Comparison of ENCODE assay signal across 20 mouse cellular contexts in genomic region chr1:186581114-186581513, GRCm38 (mm10).
A peak's percentile ranks its signal among the peaks of the same experiment; 100 is the strongest.
DNase-seq lines count a peak whose midpoint lies in the region; ATAC-seq and TF ChIP-seq lines count a peak whose summit lies in the region.
"Had no signal": no experiment of that assay in that cellular context is flagged by ENCODE, and none has a peak within 500 bp of the region (broad histone marks: within the 10 kb centered on the region; RNA-seq: fewer than 3 reads in every experiment).

No protein-coding gene starts in this region.

- peak overlapping the region; percentile 62 for H3K27ac ChIP-seq in heart, embryonic 12.5 days (ENCODE audit: poor library complexity, severe bottlenecking)
- peak overlapping the region; percentile 85 for H3K27ac ChIP-seq in embryonic fibroblast, embryonic 13.5 days (ENCODE audit: insufficient read depth, low read length)
- peak overlapping the region; percentile 29; the same call in 1 of the 2 replicates for H3K27ac ChIP-seq in lung, postnatal 0 days (ENCODE audit: low read length)
- H3K27ac ChIP-seq: forebrain, embryonic 10.5 days; hindbrain, embryonic 10.5 days; limb, embryonic 12.5 days; liver, embryonic 15.5 days; midbrain, embryonic 13.5 days; neural tube, embryonic 12.5 days had no signal

- no peak for TF ChIP-seq POLR2A in embryonic fibroblast, embryonic 13.5 days (IDR thresholded peaks at IDR 0.05; ENCODE audit: low read depth, low read length)

- WGBS in heart, embryonic 12.5 days = 67% methylated on average over 2 of the region's 2 CpGs
- WGBS in lung, postnatal 0 days = 61% methylated on average over 2 of the region's 2 CpGs

- H3K4me3 ChIP-seq in heart, embryonic 12.5 days = no peak overlapping the region
- no peak overlapping the region for H3K4me3 ChIP-seq in embryonic fibroblast, embryonic 13.5 days (ENCODE audit: insufficient read depth, low read length)
- no peak overlapping the region for H3K4me3 ChIP-seq in lung, postnatal 0 days (ENCODE audit: low read depth, low read length)
- H3K4me3 ChIP-seq: forebrain, embryonic 10.5 days; hindbrain, embryonic 10.5 days; limb, embryonic 12.5 days; liver, embryonic 15.5 days; midbrain, embryonic 13.5 days; neural tube, embryonic 12.5 days had no signal

- H3K4me2 ChIP-seq in heart, embryonic 12.5 days = no peak overlapping the region
- no peak overlapping the region for H3K4me2 ChIP-seq in lung, postnatal 0 days (replicated peaks; ENCODE audit: low read depth, low read length)
- H3K4me2 ChIP-seq: limb, embryonic 12.5 days; liver, embryonic 15.5 days; midbrain, embryonic 13.5 days; neural tube, embryonic 12.5 days had no signal

- TF ChIP-seq EP300 in lung, postnatal 0 days (IDR thresholded peaks at IDR 0.05) = peak; percentile 68

- no peak for DNase-seq in heart, postnatal 25 days (ENCODE audit: low spot score)
- DNase-seq in 3T3-L1 (ENCODE audit: low read depth, low spot score) = peak; percentile 47
- peak; percentile 51 for DNase-seq in lung, postnatal 0 days (ENCODE audit: low spot score)
- DNase-seq in ovary, adult 18-20 months (ENCODE audit: low spot score) = no peak
- DNase-seq in cerebellum, adult 11 months = no peak
- DNase-seq: adrenal gland, postnatal 25 days; cerebellum, adult 11-12 months; cerebellum, postnatal 14 days; embryo, embryonic 11 days; gastrocnemius, postnatal 10 days; kidney, adult 11 months had no signal

- TF ChIP-seq CTCF in embryonic fibroblast, embryonic 13.5 days (IDR thresholded peaks at IDR 0.05; ENCODE audit: borderline replicate concordance, insufficient read depth, low read length) = no peak
- TF ChIP-seq CTCF in lung, postnatal 0 days (IDR thresholded peaks at IDR 0.05) = no peak

- no peaks in the 10 kb centered on the region for H3K36me3 ChIP-seq in heart, embryonic 12.5 days
- no peaks in the 10 kb centered on the region for H3K36me3 ChIP-seq in lung, postnatal 0 days (ENCODE audit: insufficient read depth, low read length)
- H3K36me3 ChIP-seq: forebrain, embryonic 10.5 days; hindbrain, embryonic 10.5 days; limb, embryonic 12.5 days; liver, embryonic 15.5 days; midbrain, embryonic 13.5 days; neural tube, embryonic 12.5 days had no signal

- peaks cover 36% of the 10 kb centered on the region for H3K4me1 ChIP-seq in heart, embryonic 12.5 days (replicated peaks)
- peaks cover 16% of the 10 kb centered on the region for H3K4me1 ChIP-seq in embryonic fibroblast, embryonic 13.5 days (ENCODE audit: control insufficient read depth, insufficient read depth, low read length)
- peaks cover 4% of the 10 kb centered on the region; the same call in 1 of the 2 replicates for H3K4me1 ChIP-seq in lung, postnatal 0 days (ENCODE audit: insufficient read depth, low read depth, low read length)
- H3K4me1 ChIP-seq: forebrain, embryonic 10.5 days; hindbrain, embryonic 10.5 days; liver, embryonic 15.5 days; midbrain, embryonic 13.5 days; neural tube, embryonic 12.5 days had no signal

- H3K9ac ChIP-seq in heart, embryonic 12.5 days = no peak overlapping the region
- no peak overlapping the region for H3K9ac ChIP-seq in lung, postnatal 0 days (replicated peaks; ENCODE audit: low read depth)
- H3K9ac ChIP-seq: limb, embryonic 12.5 days; liver, embryonic 15.5 days; midbrain, embryonic 13.5 days; neural tube, embryonic 12.5 days had no signal

- ATAC-seq in heart, embryonic 12.5 days (ENCODE audit: insufficient number of reproducible peaks, low FRiP score) = no peak
- peak; percentile 58 for ATAC-seq in lung, postnatal 0 days
- ATAC-seq: activated CD4-positive, CD25-positive, alpha-beta regulatory T cell, adult 4 months; midbrain, embryonic 13.5 days had no signal

- H3K9me3 ChIP-seq in heart, embryonic 12.5 days (replicated peaks) = no peaks in the 10 kb centered on the region
- H3K9me3 ChIP-seq in lung, postnatal 0 days (ENCODE audit: low read length) = no peaks in the 10 kb centered on the region
- H3K9me3 ChIP-seq: forebrain, embryonic 10.5 days; hindbrain, embryonic 10.5 days; limb, embryonic 12.5 days; liver, embryonic 15.5 days; midbrain, embryonic 13.5 days; neural tube, embryonic 12.5 days had no signal

- H3K27me3 ChIP-seq in heart, embryonic 12.5 days (replicated peaks) = no peaks in the 10 kb centered on the region
- H3K27me3 ChIP-seq in lung, postnatal 0 days (replicated peaks; ENCODE audit: insufficient read depth, low read length) = no peaks in the 10 kb centered on the region
- H3K27me3 ChIP-seq: limb, embryonic 12.5 days; liver, embryonic 15.5 days; midbrain, embryonic 13.5 days; neural tube, embryonic 12.5 days had no signal

- intact Hi-C loops in heart, postnatal 25 days (cut with DNase I) = no loop called here

Comparison
In these comparisons a context has a peak if more than half of its experiments do, and no peak if none do; other contexts are left out.
1. H3K27ac ChIP-seq: peak in every context shown above with its lines; median percentile 85 in embryonic fibroblast, embryonic 13.5 days; 62 in heart, embryonic 12.5 days; 29 in lung, postnatal 0 days.
2. DNase-seq: peak in 3T3-L1 (single experiment) and lung, postnatal 0 days (single experiment); none in heart, postnatal 25 days (single experiment), ovary, adult 18-20 months (single experiment) and cerebellum, adult 11 months (single experiment).